Mouse (Mus musculus) ES-Bruce4 (cell line): Measurements from ENCODE around the gene Sart3.

ENCODE experiments used
- CTCF ChIP-seq: IDR thresholded peaks from one replicate; pipeline ENCODE4 v1.8.1; 2011; ENCODE audit warnings: low read depth, low read length
- POLR2A ChIP-seq: IDR thresholded peaks from one replicate; pipeline ENCODE4 v1.8.1; 2011; ENCODE audit warnings: low read length; ENCODE audit not compliant: insufficient read depth

GRCm38 (mm10) chr5:113782624-113783023 lies 10.3 kb upstream of the Sart3 start:
- no peak for TF ChIP-seq CTCF
- TF ChIP-seq POLR2A, result no peak
